Mouse (Mus musculus) heart, embryonic 12.5 days (tissue): ENCODE data around the gene Iqch. TPM values are rescaled to one million over a fixed set of nuclear protein-coding genes. Genes with fewer than 3 reads are reported as not detected.

ENCODE experiments used
- ATAC-seq: fragments of 200-750 bp; cut with Nextera tagmentation; 2 replicates; pipeline ENCODE4 v1.8.0; 2017; ENCODE audit warnings: moderate TSS enrichment, moderate library complexity; ENCODE audit not compliant: insufficient number of reproducible peaks, low FRiP score
- H3K27ac ChIP-seq: fragments of 300-500 bp; sonication (generic); 2 replicates; pipeline ENCODE4 v1.5.1; 2016; ENCODE audit warnings: mild to moderate bottlenecking, moderate library complexity; ENCODE audit not compliant: poor library complexity, severe bottlenecking
- H3K27me3 ChIP-seq: fragments of 300-500 bp; sonication (generic); replicated peaks from 2 replicates; pipeline ENCODE4 v1.6.1; 2016; ENCODE audit warnings: mild to moderate bottlenecking, moderate library complexity
- H3K36me3 ChIP-seq: fragments of 300-500 bp; sonication (generic); 2 replicates; pipeline ENCODE4 v1.6.1; 2016; ENCODE audit warnings: mild to moderate bottlenecking, moderate library complexity
- H3K4me1 ChIP-seq: fragments of 300-500 bp; sonication (generic); replicated peaks from 2 replicates; pipeline ENCODE4 v1.6.1; 2016; ENCODE audit warnings: mild to moderate bottlenecking
- H3K4me2 ChIP-seq: fragments of 300-500 bp; sonication (generic); 2 replicates; pipeline ENCODE4 v1.6.1; 2016; ENCODE audit warnings: mild to moderate bottlenecking, moderate library complexity
- H3K4me3 ChIP-seq: fragments of 300-500 bp; sonication (generic); 2 replicates; pipeline ENCODE4 v1.5.1; 2016; ENCODE audit warnings: mild to moderate bottlenecking
- H3K9ac ChIP-seq: fragments of 300-500 bp; sonication (generic); 2 replicates; pipeline ENCODE4 v1.6.1; 2016; ENCODE audit warnings: mild to moderate bottlenecking, moderate library complexity
- H3K9me3 ChIP-seq: fragments of 300-500 bp; sonication (generic); replicated peaks from 2 replicates; pipeline ENCODE4 v1.6.1; 2016; ENCODE audit warnings: mild to moderate bottlenecking, moderate library complexity
- WGBS: fragments of 180-500 bp; shearing (Covaris S2); methylation state at CpG from one replicate; pipeline ENCODE4 v1.1.7; 2016; 5-methylcytosine and 5-hydroxymethylcytosine counted together
- polyA plus RNA-seq: library from polyadenylated mRNA; unstranded; fragments of >200 nt; fragmentation: Nextera tagmentation; extraction: Ambion mirVana; gene quantifications from 2 replicates; pipeline ENCODE4 v1.2.1, GENCODE M21; 2016

Iqch gene
- polyA plus RNA-seq, 1 experiment from 2014 or later = 0.08 TPM

GRCm38 (mm10) chr9:63372541-63372940 lies 229.8 kb downstream of the Iqch start:
- 55% methylated on average over 8 of the region's 8 CpGs for WGBS
- Histone ChIP-seq H3K27ac (no peak overlapping the region), H3K4me1 (peaks cover 76% of the 10 kb centered on the region), H3K36me3 (peaks cover 22% of the 10 kb centered on the region), H3K4me2 (no peak overlapping the region), H3K4me3 (no peak overlapping the region), H3K9me3 (no peaks in the 10 kb centered on the region), H3K27me3 (no peaks in the 10 kb centered on the region), H3K9ac (no peak overlapping the region)
- no peak for ATAC-seq

Other genes with a start within 250 kb of the Iqch start
- gene Map2k5, start 224.6 kb downstream of the Iqch start, polyA plus RNA-seq = 28.7 and 30.9 TPM in 2 replicates
- 60.6 and 64.5 TPM in 2 replicates for gene 2300009A05Rik, start 203.2 kb downstream of the Iqch start, polyA plus RNA-seq
- 23.2 and 26.2 TPM in 2 replicates for gene Aagab, start 167 bp upstream of the Iqch start, polyA plus RNA-seq
- gene Smad3, start 155.5 kb upstream of the Iqch start, polyA plus RNA-seq = 17.0 and 18.9 TPM in 2 replicates